Mouse (Mus musculus): ENCODE results near the gene Espn. TPM values are rescaled to one million over a fixed set of nuclear protein-coding genes. Genes with fewer than 3 reads are reported as not detected.

Gene Espn
- polyA plus RNA-seq, 1 experiment from 2014 or later, result 10.1 TPM

- no peaks in the 10 kb centered on the region; the same call in 1 of the 2 replicates for H3K36me3 ChIP-seq (ENCODE audit: control insufficient read depth, insufficient read depth, low read length)
- H3K9ac ChIP-seq (ENCODE audit: low read length), result peak overlapping the region; percentile 83; the same call in 1 of the 2 replicates
- H3K4me3 ChIP-seq (ENCODE audit: low read length), result peak overlapping the region; percentile 79; the same call in 1 of the 2 replicates
- peak overlapping the region; percentile 77 for H3K4me2 ChIP-seq (ENCODE audit: low read depth, low read length)
- H3K4me1 ChIP-seq (replicated peaks; ENCODE audit: control insufficient read depth, insufficient read depth, low read length), result peaks cover 6% of the 10 kb centered on the region
- no peaks in the 10 kb centered on the region for H3K27me3 ChIP-seq (ENCODE audit: control insufficient read depth, insufficient read depth, low read depth, low read length)
- no peak overlapping the region for H3K27ac ChIP-seq (ENCODE audit: low read length)
- WGBS, result 30% methylated on average over 4 of the region's 4 CpGs
- no peaks in the 10 kb centered on the region for H3K9me3 ChIP-seq (ENCODE audit: control insufficient read depth, low read length)
- ATAC-seq (ENCODE audit: low read depth), result no peak
Observed at GRCm38 (mm10) chr4:152088133-152088532, 64.0 kb downstream of the Espn start.

DNA sequence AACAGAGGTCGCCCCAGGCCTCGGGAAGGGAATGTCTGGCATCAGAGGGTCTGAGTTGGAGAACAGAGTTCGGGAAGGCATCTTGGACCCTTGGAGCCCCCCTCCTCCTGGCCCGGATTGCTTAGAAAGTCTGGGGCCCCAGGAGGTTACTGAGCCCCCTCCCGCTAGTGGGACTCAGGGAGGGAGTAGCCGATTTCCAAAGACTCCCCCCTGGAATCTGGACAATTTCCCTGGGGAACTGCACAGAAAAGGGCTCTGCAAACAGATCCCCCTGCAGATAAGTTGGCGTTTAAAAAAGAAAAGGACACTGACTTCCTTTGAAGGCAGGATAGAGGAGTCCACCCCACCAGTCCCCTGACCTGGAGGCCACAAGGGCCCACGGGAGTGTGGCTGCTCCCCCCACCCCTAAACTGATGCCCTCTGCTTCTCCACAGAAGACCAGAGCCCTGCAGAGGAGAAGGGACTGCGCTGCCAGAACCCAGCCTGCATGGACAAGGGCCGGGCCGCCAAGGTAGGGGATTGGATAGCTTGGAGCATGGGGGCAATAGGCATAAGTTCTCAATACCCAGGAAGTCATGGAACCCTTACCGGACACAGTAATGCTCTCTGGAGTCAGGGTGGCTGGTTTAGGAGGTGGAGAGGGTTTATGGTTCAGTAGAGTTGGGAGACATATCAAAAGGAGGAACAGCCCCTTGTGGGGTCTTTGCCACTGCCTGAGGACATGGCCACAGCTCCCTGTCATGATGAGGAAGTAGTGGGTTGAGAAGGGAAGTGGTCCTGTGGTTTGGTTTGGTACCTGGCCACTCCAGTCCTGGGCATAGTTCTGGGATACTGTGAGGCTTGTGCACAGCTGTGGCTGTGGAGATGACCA, 64.7 kb downstream of the Espn start:
- Histone ChIP-seq H3K27ac (ENCODE audit: low read length) (peak overlapping the region; percentile 26), H3K36me3 (ENCODE audit: control insufficient read depth, insufficient read depth, low read length) (no peaks in the 10 kb centered on the region; the same call in 1 of the 2 replicates), H3K4me3 (ENCODE audit: low read length) (peak overlapping the region; percentile 79), H3K27me3 (ENCODE audit: control insufficient read depth, insufficient read depth, low read depth, low read length) (no peaks in the 10 kb centered on the region), H3K4me2 (ENCODE audit: low read depth, low read length) (peak overlapping the region; percentile 77), H3K4me1 (replicated peaks; ENCODE audit: control insufficient read depth, insufficient read depth, low read length) (peaks cover 6% of the 10 kb centered on the region), H3K9ac (ENCODE audit: low read length) (peak overlapping the region; percentile 83), H3K9me3 (ENCODE audit: control insufficient read depth, low read length) (no peaks in the 10 kb centered on the region)
- 8% methylated on average over 12 of the region's 12 CpGs for WGBS
- peak; percentile 13; the same call in 1 of the 2 replicates for ATAC-seq (ENCODE audit: low read depth)

DNA sequence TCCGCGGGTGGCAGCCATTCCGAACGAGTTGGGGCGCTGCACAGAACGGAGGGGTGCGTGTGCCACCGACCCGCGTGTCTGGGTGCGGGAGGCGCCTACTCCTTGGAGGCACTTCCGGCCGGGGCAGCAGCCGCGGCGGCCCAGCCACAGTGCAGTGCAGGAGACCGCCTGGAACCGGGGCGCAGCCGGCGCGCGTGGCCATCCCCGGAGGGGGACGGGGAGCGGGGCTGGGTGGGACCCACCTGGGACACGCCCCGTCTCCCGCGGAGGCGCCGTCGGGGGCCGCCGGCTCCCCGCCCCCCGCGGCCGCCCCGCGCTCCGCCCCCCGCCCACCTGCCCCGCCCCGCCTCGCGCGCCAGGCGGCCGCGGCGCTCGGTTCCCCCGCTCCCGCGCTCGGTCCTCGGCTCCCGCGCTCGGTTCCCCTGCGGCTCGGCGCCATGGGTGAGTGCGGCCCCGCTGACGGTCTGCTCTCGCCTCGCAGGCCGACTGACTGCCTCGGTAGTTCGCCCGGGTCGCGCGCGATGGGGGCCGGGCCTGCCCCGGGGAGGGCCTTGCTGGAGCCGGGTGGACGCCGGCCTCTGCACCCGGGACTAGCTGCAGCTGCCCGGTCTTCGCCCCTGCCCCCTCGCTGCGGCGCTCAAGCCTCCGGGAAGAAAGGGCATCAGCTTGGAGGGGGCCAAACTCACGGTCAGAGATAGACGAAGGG, 65.5 kb downstream of the Espn start:
- Histone ChIP-seq H3K36me3 (ENCODE audit: control insufficient read depth, insufficient read depth, low read length) (no peaks in the 10 kb centered on the region; the same call in 1 of the 2 replicates), H3K4me3 (ENCODE audit: low read length) (peak overlapping the region; percentile 79), H3K27ac (ENCODE audit: low read length) (peak overlapping the region; percentile 26), H3K27me3 (ENCODE audit: control insufficient read depth, insufficient read depth, low read depth, low read length) (no peaks in the 10 kb centered on the region), H3K4me2 (ENCODE audit: low read depth, low read length) (peak overlapping the region; percentile 77), H3K9me3 (ENCODE audit: control insufficient read depth, low read length) (no peaks in the 10 kb centered on the region), H3K4me1 (replicated peaks; ENCODE audit: control insufficient read depth, insufficient read depth, low read length) (peaks cover 6% of the 10 kb centered on the region), H3K9ac (ENCODE audit: low read length) (peak overlapping the region; percentile 83)
- ATAC-seq (ENCODE audit: low read depth), result peak; percentile 92
- under 1% methylated on average over 43 of the region's 92 CpGs for WGBS

DNA sequence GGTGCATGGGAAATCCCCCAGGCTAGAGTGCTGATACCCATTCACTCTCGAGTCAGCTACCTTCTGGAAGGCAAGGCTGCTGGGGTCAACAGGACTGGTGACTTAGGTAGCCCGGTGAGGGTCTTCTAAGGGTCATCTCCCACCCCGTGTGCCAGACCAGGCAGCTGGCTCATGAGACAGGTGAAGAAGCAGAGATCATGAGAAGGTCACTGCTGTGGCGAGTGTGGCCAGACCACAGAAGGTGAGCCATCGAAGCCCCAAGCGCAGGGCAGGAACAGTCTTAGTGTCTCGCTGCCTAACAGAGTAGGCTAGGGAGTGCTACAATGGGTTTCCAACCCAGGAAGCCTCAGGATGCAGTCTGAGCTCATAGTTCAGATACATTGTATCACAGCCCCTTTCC, 67.6 kb downstream of the Espn start:
- H3K27ac ChIP-seq (ENCODE audit: low read length), result no peak overlapping the region
- H3K36me3 ChIP-seq (ENCODE audit: control insufficient read depth, insufficient read depth, low read length), result no peaks in the 10 kb centered on the region; the same call in 1 of the 2 replicates
- 82% methylated on average over 7 of the region's 7 CpGs for WGBS
- H3K4me3 ChIP-seq (ENCODE audit: low read length), result no peak overlapping the region
- H3K27me3 ChIP-seq (ENCODE audit: control insufficient read depth, insufficient read depth, low read depth, low read length), result no peaks in the 10 kb centered on the region
- H3K4me2 ChIP-seq (ENCODE audit: low read depth, low read length), result no peak overlapping the region
- no peak overlapping the region for H3K9ac ChIP-seq (ENCODE audit: low read length)
- peaks cover 6% of the 10 kb centered on the region for H3K4me1 ChIP-seq (replicated peaks; ENCODE audit: control insufficient read depth, insufficient read depth, low read length)
- no peak for ATAC-seq (ENCODE audit: low read depth)
- H3K9me3 ChIP-seq (ENCODE audit: control insufficient read depth, low read length), result no peaks in the 10 kb centered on the region

GRCm38 (mm10) chr4:152083611-152084220, 68.5 kb downstream of the Espn start:
- no peak overlapping the region for H3K4me3 ChIP-seq (ENCODE audit: low read length)
- H3K4me2 ChIP-seq (ENCODE audit: low read depth, low read length), result no peak overlapping the region
- H3K36me3 ChIP-seq (ENCODE audit: control insufficient read depth, insufficient read depth, low read length), result no peaks in the 10 kb centered on the region
- no peaks in the 10 kb centered on the region for H3K9me3 ChIP-seq (ENCODE audit: control insufficient read depth, low read length)
- H3K4me1 ChIP-seq (replicated peaks; ENCODE audit: control insufficient read depth, insufficient read depth, low read length), result peaks cover 6% of the 10 kb centered on the region
- H3K9ac ChIP-seq (ENCODE audit: low read length), result no peak overlapping the region
- H3K27me3 ChIP-seq (ENCODE audit: control insufficient read depth, insufficient read depth, low read depth, low read length), result no peaks in the 10 kb centered on the region
- no peak for ATAC-seq (ENCODE audit: low read depth)
- 61% methylated on average over 7 of the region's 7 CpGs for WGBS
- H3K27ac ChIP-seq (ENCODE audit: low read length), result no peak overlapping the region

DNA sequence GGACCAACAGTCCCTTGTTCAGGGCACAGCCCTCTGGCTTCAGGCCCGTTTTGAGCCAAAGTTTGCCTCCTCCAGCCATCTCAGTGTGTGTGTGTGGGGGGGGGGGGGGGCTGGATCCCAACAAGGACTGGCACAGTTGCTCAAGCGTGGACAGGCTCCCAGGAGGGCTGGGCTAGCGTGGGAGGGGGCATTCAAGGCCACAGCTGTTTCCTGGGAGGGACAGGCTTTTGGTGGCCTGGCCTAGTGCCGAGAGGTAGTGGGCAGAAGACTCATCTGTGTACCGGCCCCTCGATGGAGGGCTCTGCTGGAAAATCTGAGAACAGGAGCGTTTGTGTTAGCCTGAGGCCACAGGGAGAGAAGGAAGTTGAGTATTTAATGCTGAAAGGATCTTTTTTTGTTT, 72.2 kb downstream of the Espn start:
- ATAC-seq (ENCODE audit: low read depth), result no peak
- WGBS, result 57% methylated on average over 7 of the region's 7 CpGs
- no peak overlapping the region for H3K9ac ChIP-seq (ENCODE audit: low read length)
- no peaks in the 10 kb centered on the region for H3K36me3 ChIP-seq (ENCODE audit: control insufficient read depth, insufficient read depth, low read length)
- H3K4me1 ChIP-seq (replicated peaks; ENCODE audit: control insufficient read depth, insufficient read depth, low read length), result no peaks in the 10 kb centered on the region
- H3K4me3 ChIP-seq (ENCODE audit: low read length), result no peak overlapping the region
- no peak overlapping the region for H3K4me2 ChIP-seq (ENCODE audit: low read depth, low read length)
- H3K27ac ChIP-seq (ENCODE audit: low read length), result no peak overlapping the region
- H3K27me3 ChIP-seq (ENCODE audit: control insufficient read depth, insufficient read depth, low read depth, low read length), result no peaks in the 10 kb centered on the region
- H3K9me3 ChIP-seq (ENCODE audit: control insufficient read depth, low read length), result no peaks in the 10 kb centered on the region

DNA sequence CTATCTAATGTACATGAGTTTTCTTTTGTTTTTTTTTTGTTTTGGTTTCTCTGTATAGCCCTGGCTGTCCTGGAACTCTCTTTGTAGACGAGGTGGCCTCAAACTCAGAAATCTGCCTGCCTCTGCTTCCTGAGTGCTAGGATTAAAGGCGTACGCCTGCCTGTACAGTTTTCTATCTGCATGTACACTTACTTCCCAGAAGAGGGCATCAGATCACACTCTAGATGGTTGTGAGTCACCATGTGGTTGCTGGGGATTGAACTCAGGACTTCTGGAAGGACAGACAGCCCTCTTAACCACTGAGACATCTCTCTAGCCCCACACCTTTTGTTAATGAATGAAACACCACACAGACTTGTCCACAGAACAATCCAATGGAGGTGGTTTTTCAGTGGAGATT, 72.9 kb downstream of the Espn start:
- no peaks in the 10 kb centered on the region for H3K36me3 ChIP-seq (ENCODE audit: control insufficient read depth, insufficient read depth, low read length)
- no peak overlapping the region for H3K9ac ChIP-seq (ENCODE audit: low read length)
- WGBS, result 82% methylated on average over 3 of the region's 3 CpGs
- H3K4me3 ChIP-seq (ENCODE audit: low read length), result no peak overlapping the region
- H3K9me3 ChIP-seq (ENCODE audit: control insufficient read depth, low read length), result no peaks in the 10 kb centered on the region
- H3K27me3 ChIP-seq (ENCODE audit: control insufficient read depth, insufficient read depth, low read depth, low read length), result no peaks in the 10 kb centered on the region
- no peak overlapping the region for H3K4me2 ChIP-seq (ENCODE audit: low read depth, low read length)
- no peak overlapping the region for H3K27ac ChIP-seq (ENCODE audit: low read length)
- H3K4me1 ChIP-seq (replicated peaks; ENCODE audit: control insufficient read depth, insufficient read depth, low read length), result no peaks in the 10 kb centered on the region
- no peak for ATAC-seq (ENCODE audit: low read depth)

GRCm38 (mm10) chr4:152078105-152078530, 74.1 kb downstream of the Espn start:
- H3K36me3 ChIP-seq (ENCODE audit: control insufficient read depth, insufficient read depth, low read length), result no peaks in the 10 kb centered on the region
- 0 out of 2 replicates have a peak, but pooled peaks cover 3% of the 10 kb centered on the region for H3K4me1 ChIP-seq (replicated peaks; ENCODE audit: control insufficient read depth, insufficient read depth, low read length)
- H3K27ac ChIP-seq (ENCODE audit: low read length), result no peak overlapping the region
- H3K4me3 ChIP-seq (ENCODE audit: low read length), result no peak overlapping the region
- no peaks in the 10 kb centered on the region for H3K9me3 ChIP-seq (ENCODE audit: control insufficient read depth, low read length)
- ATAC-seq (ENCODE audit: low read depth), result no peak
- H3K27me3 ChIP-seq (ENCODE audit: control insufficient read depth, insufficient read depth, low read depth, low read length), result no peaks in the 10 kb centered on the region
- WGBS, result 80% methylated on average over 10 of the region's 10 CpGs
- no peak overlapping the region for H3K9ac ChIP-seq (ENCODE audit: low read length)
- no peak overlapping the region for H3K4me2 ChIP-seq (ENCODE audit: low read depth, low read length)

- H3K4me3 ChIP-seq (ENCODE audit: low read length), result no peak overlapping the region
- no peaks in the 10 kb centered on the region for H3K27me3 ChIP-seq (ENCODE audit: control insufficient read depth, insufficient read depth, low read depth, low read length)
- no peaks in the 10 kb centered on the region for H3K9me3 ChIP-seq (ENCODE audit: control insufficient read depth, low read length)
- WGBS, result 83% methylated on average over 9 of the region's 9 CpGs
- peaks cover 9% of the 10 kb centered on the region for H3K4me1 ChIP-seq (replicated peaks; ENCODE audit: control insufficient read depth, insufficient read depth, low read length)
- ATAC-seq (ENCODE audit: low read depth), result no peak
- H3K9ac ChIP-seq (ENCODE audit: low read length), result no peak overlapping the region
- H3K36me3 ChIP-seq (ENCODE audit: control insufficient read depth, insufficient read depth, low read length), result no peaks in the 10 kb centered on the region
- H3K4me2 ChIP-seq (ENCODE audit: low read depth, low read length), result no peak overlapping the region
- no peak overlapping the region for H3K27ac ChIP-seq (ENCODE audit: low read length)
Observed at GRCm38 (mm10) chr4:152077191-152077590, 75.0 kb downstream of the Espn start.
